Mouse (Mus musculus) ES-Bruce4 (cell line): ENCODE data around the gene Zfp451.

Source experiments
- CTCF ChIP-seq: IDR thresholded peaks from one replicate; pipeline ENCODE4 v1.8.1; 2011; ENCODE audit warnings: low read depth, low read length
- EP300 ChIP-seq: IDR thresholded peaks from 2 replicates; pipeline ENCODE4 v1.6.1; 2011; ENCODE audit warnings: low read depth, low read length; ENCODE audit not compliant: insufficient read depth
- POLR2A ChIP-seq: IDR thresholded peaks from one replicate; pipeline ENCODE4 v1.8.1; 2011; ENCODE audit warnings: low read length; ENCODE audit not compliant: insufficient read depth

GRCm38 (mm10) chr1:33734001-33734685, 80.3 kb downstream of the Zfp451 start:
- TF ChIP-seq CTCF (no peak), POLR2A (no peak), EP300 (no peak)
